Mouse (Mus musculus): ENCODE data around the gene Ccdc13. TPM values are rescaled to one million over a fixed set of nuclear protein-coding genes. Genes with fewer than 3 reads are reported as not detected.
A peak's percentile ranks its signal among the peaks of the same experiment; 100 is the strongest.

Ccdc13 gene
- polyA plus RNA-seq (2015; fragmentation: Nextera tagmentation; extraction: Ambion mirVana) = 0.46 and 0.77 TPM in 2 replicates

GRCm38 (mm10) chr9:121838829-121839621, at the start of gene Ccdc13:
Ccdc13 (minus strand) TSS chr9:121839461.
- Histone ChIP-seq H3K4me2 (peak within 1 kb of the TSS; percentile 91), H3K4me1 (peaks cover 4% of the 10 kb centered on the region; the same call in 1 of the 2 replicates), H3K9ac (peak within 1 kb of the TSS; percentile 25), H3K27ac (no peak within 1 kb of the TSS), H3K27me3 (replicated peaks) (no peaks in the 10 kb centered on the region), H3K36me3 (no peaks in the 10 kb centered on the region), H3K4me3 (replicated peaks) (peak within 1 kb of the TSS; percentile 46), H3K9me3 (no peaks in the 10 kb centered on the region)
- peak; percentile 80 for ATAC-seq (ENCODE audit: insufficient read depth, low FRiP score, low read depth)
- WGBS = 5% methylated on average over 61 of the region's 61 CpGs

DNA sequence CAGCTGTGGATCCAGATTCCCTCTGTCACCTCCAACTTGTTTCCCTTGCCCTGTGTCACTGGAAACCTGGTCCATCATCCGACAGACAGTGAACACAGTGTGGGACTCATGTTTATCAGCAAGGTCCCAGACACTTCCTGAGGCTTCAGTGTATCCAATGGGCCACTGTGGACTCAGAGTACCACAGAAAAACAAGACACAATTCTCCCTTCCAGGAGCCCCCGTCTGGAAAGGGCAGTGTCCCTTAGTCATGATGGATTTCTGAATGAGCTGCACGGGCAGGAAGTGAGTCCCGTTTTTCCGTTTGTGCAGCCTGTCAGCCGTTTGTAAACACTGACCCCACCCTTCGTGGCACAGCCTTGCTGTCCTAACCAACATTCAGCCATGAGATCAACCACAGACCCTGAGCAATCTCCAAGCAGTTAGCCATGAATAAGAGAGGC, 42.8 kb upstream of the Ccdc13 start:
- ATAC-seq (ENCODE audit: insufficient read depth, low FRiP score, low read depth) = no peak
- 25% methylated on average over 7 of the region's 7 CpGs for WGBS

DNA sequence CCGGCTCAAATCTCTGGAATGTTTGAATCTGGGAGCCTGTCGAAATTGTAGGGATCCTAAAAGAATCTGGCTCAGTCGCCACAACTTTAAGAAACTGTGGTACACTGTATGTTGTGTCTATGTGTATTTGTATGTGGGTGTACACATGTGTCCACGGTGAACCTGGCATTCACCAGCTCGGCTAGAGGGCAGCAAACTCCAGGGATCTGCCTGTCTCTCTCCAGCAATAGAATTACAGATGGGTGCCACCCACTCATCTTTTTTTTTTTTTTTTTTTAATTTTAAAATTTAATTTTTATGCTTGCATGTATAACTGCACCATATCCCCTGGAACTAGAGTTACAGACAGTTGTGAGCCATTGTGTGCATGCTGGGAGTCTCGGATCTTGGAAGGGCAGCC, 42.0 kb upstream of the Ccdc13 start:
- ATAC-seq (ENCODE audit: insufficient read depth, low FRiP score, low read depth) = no peak
- Histone ChIP-seq H3K9me3 (no peaks in the 10 kb centered on the region), H3K4me2 (no peak overlapping the region), H3K9ac (no peak overlapping the region), H3K4me3 (replicated peaks) (no peak overlapping the region), H3K4me1 (no peaks in the 10 kb centered on the region), H3K27ac (no peak overlapping the region), H3K27me3 (replicated peaks) (no peaks in the 10 kb centered on the region), H3K36me3 (no peaks in the 10 kb centered on the region)
- WGBS = 64% methylated on average over 6 of the region's 6 CpGs

More for the DNA sequence above, 42.8 kb upstream of the Ccdc13 start:
- H3K27me3 ChIP-seq (replicated peaks) = no peaks in the 10 kb centered on the region
- no peak overlapping the region for H3K9ac ChIP-seq
- no peaks in the 10 kb centered on the region for H3K36me3 ChIP-seq
- no peak overlapping the region for H3K4me3 ChIP-seq (replicated peaks)
- H3K4me2 ChIP-seq = no peak overlapping the region
- no peaks in the 10 kb centered on the region for H3K9me3 ChIP-seq
- no peaks in the 10 kb centered on the region for H3K4me1 ChIP-seq
- no peak overlapping the region for H3K27ac ChIP-seq

DNA sequence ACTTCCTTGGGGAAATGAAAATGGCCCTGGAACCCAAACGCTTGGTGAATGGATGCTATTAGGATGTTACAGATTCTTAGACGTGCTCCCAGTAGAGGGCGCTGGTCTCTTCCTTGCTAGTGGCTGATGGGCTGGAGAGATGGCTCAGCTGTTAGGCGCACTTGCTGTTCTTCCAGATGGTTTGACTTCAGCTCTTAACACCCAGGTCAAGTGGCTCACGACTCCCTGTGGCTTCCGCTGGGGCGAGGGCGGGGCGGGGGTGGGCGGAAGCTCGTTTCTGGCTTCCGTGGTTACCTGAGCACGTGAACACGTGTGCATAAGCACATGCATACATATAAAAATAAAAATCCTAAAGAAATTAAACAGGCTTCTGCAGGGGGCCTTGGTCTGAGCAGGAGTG, 41.6 kb upstream of the Ccdc13 start:
- Histone ChIP-seq H3K4me3 (replicated peaks) (no peak overlapping the region), H3K4me2 (peak overlapping the region; percentile 20; the same call in 1 of the 2 replicates), H3K27ac (no peak overlapping the region), H3K27me3 (replicated peaks) (no peaks in the 10 kb centered on the region), H3K9me3 (no peaks in the 10 kb centered on the region), H3K9ac (no peak overlapping the region), H3K36me3 (no peaks in the 10 kb centered on the region), H3K4me1 (no peaks in the 10 kb centered on the region)
- whole genome bisulfite sequencing = 19% methylated on average over 14 of the region's 14 CpGs
- ATAC-seq (ENCODE audit: insufficient read depth, low FRiP score, low read depth) = no peak

GRCm38 (mm10) chr9:121877052-121877740, 37.9 kb upstream of the Ccdc13 start:
- WGBS = 6% methylated on average over 3 of the region's 3 CpGs
- Histone ChIP-seq H3K4me3 (replicated peaks) (no peak overlapping the region), H3K9me3 (no peaks in the 10 kb centered on the region), H3K4me1 (no peaks in the 10 kb centered on the region), H3K27me3 (replicated peaks) (no peaks in the 10 kb centered on the region), H3K36me3 (no peaks in the 10 kb centered on the region), H3K9ac (no peak overlapping the region), H3K27ac (no peak overlapping the region), H3K4me2 (no peak overlapping the region)
- no peak for ATAC-seq (ENCODE audit: insufficient read depth, low FRiP score, low read depth)

DNA sequence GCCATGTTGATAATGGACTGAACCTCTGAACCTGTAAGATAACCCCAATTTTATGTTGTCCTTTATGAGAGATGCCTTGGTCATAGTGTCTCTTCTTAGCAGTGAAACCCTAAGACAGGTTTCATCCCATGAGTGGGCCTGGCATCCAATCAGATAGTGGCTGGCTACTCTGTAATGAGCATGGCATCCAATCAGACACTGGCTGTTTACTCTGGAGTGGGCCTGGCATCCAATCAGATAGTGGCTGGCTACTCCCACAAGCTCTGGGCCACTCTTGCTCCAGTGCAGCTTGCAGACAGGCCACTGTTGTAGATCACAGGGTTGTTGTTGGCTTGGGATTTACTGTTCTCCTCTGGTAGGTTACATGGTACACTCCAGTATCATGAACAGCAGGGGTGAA, 34.3 kb upstream of the Ccdc13 start:
- Histone ChIP-seq H3K4me1 (0 out of 2 replicates have a peak, but pooled peaks cover 10% of the 10 kb centered on the region), H3K9ac (no peak overlapping the region), H3K4me2 (no peak overlapping the region), H3K36me3 (no peaks in the 10 kb centered on the region), H3K27ac (no peak overlapping the region), H3K27me3 (replicated peaks) (no peaks in the 10 kb centered on the region), H3K4me3 (replicated peaks) (no peak overlapping the region), H3K9me3 (no peaks in the 10 kb centered on the region)
- no peak for ATAC-seq (ENCODE audit: insufficient read depth, low FRiP score, low read depth)

- no peak for ATAC-seq (ENCODE audit: insufficient read depth, low FRiP score, low read depth)
Measured at GRCm38 (mm10) chr9:121872062-121872683, 32.9 kb upstream of the Ccdc13 start.

GRCm38 (mm10) chr9:121869973-121870515, 30.8 kb upstream of the Ccdc13 start:
- H3K9me3 ChIP-seq = no peaks in the 10 kb centered on the region
- no peak for ATAC-seq (ENCODE audit: insufficient read depth, low FRiP score, low read depth)
- no peak overlapping the region for H3K9ac ChIP-seq
- WGBS = 53% methylated on average over 4 of the region's 4 CpGs
- H3K36me3 ChIP-seq = no peaks in the 10 kb centered on the region
- H3K27me3 ChIP-seq (replicated peaks) = no peaks in the 10 kb centered on the region
- no peak overlapping the region for H3K27ac ChIP-seq
- H3K4me2 ChIP-seq = no peak overlapping the region
- H3K4me3 ChIP-seq (replicated peaks) = no peak overlapping the region
- H3K4me1 ChIP-seq = peaks cover 16% of the 10 kb centered on the region; the same call in 1 of the 2 replicates

More at GRCm38 (mm10) chr9:121872062-121872683, 32.9 kb upstream of the Ccdc13 start:
- Histone ChIP-seq H3K9me3 (no peaks in the 10 kb centered on the region), H3K4me1 (0 out of 2 replicates have a peak, but pooled peaks cover 11% of the 10 kb centered on the region), H3K4me3 (replicated peaks) (no peak overlapping the region), H3K36me3 (no peaks in the 10 kb centered on the region), H3K27ac (no peak overlapping the region), H3K4me2 (no peak overlapping the region), H3K9ac (no peak overlapping the region), H3K27me3 (replicated peaks) (no peaks in the 10 kb centered on the region)
- WGBS = 74% methylated on average over 2 of the region's 2 CpGs

- peaks cover 16% of the 10 kb centered on the region; the same call in 1 of the 2 replicates for H3K4me1 ChIP-seq
- H3K27ac ChIP-seq = peak overlapping the region; percentile 6; the same call in 1 of the 2 replicates
- H3K4me3 ChIP-seq (replicated peaks) = no peak overlapping the region
- no peaks in the 10 kb centered on the region for H3K9me3 ChIP-seq
- no peak overlapping the region for H3K4me2 ChIP-seq
- 77% methylated on average over 5 of the region's 5 CpGs for WGBS
- no peak overlapping the region for H3K9ac ChIP-seq
- no peak for ATAC-seq (ENCODE audit: insufficient read depth, low FRiP score, low read depth)
- no peaks in the 10 kb centered on the region for H3K36me3 ChIP-seq
- H3K27me3 ChIP-seq (replicated peaks) = no peaks in the 10 kb centered on the region
Measured at GRCm38 (mm10) chr9:121869432-121869831, 30.2 kb upstream of the Ccdc13 start.

GRCm38 (mm10) chr9:121868236-121868635, 29.0 kb upstream of the Ccdc13 start:
- H3K9me3 ChIP-seq = no peaks in the 10 kb centered on the region
- ATAC-seq (ENCODE audit: insufficient read depth, low FRiP score, low read depth) = no peak
- H3K36me3 ChIP-seq = no peaks in the 10 kb centered on the region
- peak overlapping the region; percentile 58 for H3K27ac ChIP-seq
- peaks cover 16% of the 10 kb centered on the region; the same call in 1 of the 2 replicates for H3K4me1 ChIP-seq
- no peak overlapping the region for H3K4me2 ChIP-seq
- H3K4me3 ChIP-seq (replicated peaks) = no peak overlapping the region
- no peak overlapping the region for H3K9ac ChIP-seq
- 49% methylated on average over 6 of the region's 6 CpGs for WGBS
- no peaks in the 10 kb centered on the region for H3K27me3 ChIP-seq (replicated peaks)

GRCm38 (mm10) chr9:121867632-121868031, 28.4 kb upstream of the Ccdc13 start:
- H3K9me3 ChIP-seq = no peaks in the 10 kb centered on the region
- WGBS = 52% methylated on average over 6 of the region's 6 CpGs
- H3K4me2 ChIP-seq = no peak overlapping the region
- ATAC-seq (ENCODE audit: insufficient read depth, low FRiP score, low read depth) = peak; percentile 61; the same call in 1 of the 2 replicates
- H3K9ac ChIP-seq = no peak overlapping the region
- no peaks in the 10 kb centered on the region for H3K27me3 ChIP-seq (replicated peaks)
- no peaks in the 10 kb centered on the region for H3K36me3 ChIP-seq
- no peak overlapping the region for H3K4me3 ChIP-seq (replicated peaks)
- H3K4me1 ChIP-seq = peaks cover 16% of the 10 kb centered on the region; the same call in 1 of the 2 replicates
- H3K27ac ChIP-seq = peak overlapping the region; percentile 87
